Mouse (Mus musculus): Measurements from ENCODE around the gene P4htm.

GRCm38 (mm10) chr9:108567931-108568419 is 29.5 kb downstream of the P4htm start:
- no peak for TF ChIP-seq SMC3 (IDR thresholded peaks at IDR 0.05; ENCODE audit: low read depth, low read length)
- TF ChIP-seq E2F4 (IDR thresholded peaks at IDR 0.05; ENCODE audit: borderline replicate concordance, low read depth, low read length), result no peak
- TF ChIP-seq ELF1 (IDR thresholded peaks at IDR 0.05; ENCODE audit: low read depth, low read length), result no peak
- no peak for TF ChIP-seq MAX (IDR thresholded peaks at IDR 0.05; ENCODE audit: low read length)
- no peak for TF ChIP-seq POLR2A (IDR thresholded peaks at IDR 0.05; ENCODE audit: control insufficient read depth in 1 of 2, insufficient read depth in 1 of 2, low read depth in 1 of 2, low read length in 2 of 2, poor library complexity in 1 of 2)
- no peak for TF ChIP-seq ZNF384 (IDR thresholded peaks at IDR 0.05; ENCODE audit: low read depth, low read length)
- TF ChIP-seq ETS1 (IDR thresholded peaks at IDR 0.05; ENCODE audit: low read depth, low read length), result no peak
